Mouse (Mus musculus) lung, postnatal 14 days (tissue): ENCODE measurements at regions not wholly inside any gene's neighbourhood (a gene's known extent, or its start where the extent isn't known, plus 50 kb on each side); places are given as distances from the start of the nearest gene placed in this dataset.
"Not testable (repeated sequence)": the region's sequence is repeated elsewhere in the genome, so short reads cannot be mapped to it uniquely, and the experiment has no call there.

Experiments
- DNase-seq: peaks from one replicate; pipeline ENCODE4 v3.0.0; 2021

- DNase-seq, result no peak
Measured at GRCm38 (mm10) chr1:157755015-157755649, 248.6 kb downstream of the Sec16b start.

- no peak for DNase-seq
Measured at GRCm38 (mm10) chr1:157756977-157757376, 250.4 kb downstream of the Sec16b start.

- no peak for DNase-seq
Measured at GRCm38 (mm10) chr1:157758337-157758736, 251.8 kb downstream of the Sec16b start.

GRCm38 (mm10) chr1:157768201-157768600 is 261.7 kb downstream of the Sec16b start:
- no peak for DNase-seq

GRCm38 (mm10) chr1:157797711-157798110 is 291.2 kb downstream of the Sec16b start:
- no peak for DNase-seq

- no peak for DNase-seq
Measured at GRCm38 (mm10) chr1:157798561-157799553, 292.3 kb downstream of the Sec16b start.

GRCm38 (mm10) chr1:157801151-157801550 is 294.6 kb downstream of the Sec16b start:
- no peak for DNase-seq

GRCm38 (mm10) chr1:157804229-157804628 is 297.7 kb downstream of the Sec16b start:
- DNase-seq, result no peak

GRCm38 (mm10) chr1:157806296-157806695 is 299.8 kb downstream of the Sec16b start:
- DNase-seq, result no peak

- no peak for DNase-seq
Measured at GRCm38 (mm10) chr1:157809674-157810471, 303.3 kb downstream of the Sec16b start.

GRCm38 (mm10) chr1:157810657-157811056 is 304.1 kb downstream of the Sec16b start:
- DNase-seq, result no peak

GRCm38 (mm10) chr1:157827966-157828365 is 321.4 kb downstream of the Sec16b start:
- no peak for DNase-seq

GRCm38 (mm10) chr1:157831511-157831910 is 325.0 kb downstream of the Sec16b start:
- no peak for DNase-seq

GRCm38 (mm10) chr1:157872775-157873174 is 366.2 kb downstream of the Sec16b start:
- no peak for DNase-seq

GRCm38 (mm10) chr1:157875006-157875405 is 368.5 kb downstream of the Sec16b start:
- DNase-seq, result no peak

- not testable (repeated sequence) for DNase-seq
Measured at GRCm38 (mm10) chr1:157877117-157877516, 370.6 kb downstream of the Sec16b start.

- no peak for DNase-seq
Measured at GRCm38 (mm10) chr1:157887146-157887545, 380.6 kb downstream of the Sec16b start.

GRCm38 (mm10) chr1:157888573-157888972 is 382.0 kb downstream of the Sec16b start:
- DNase-seq, result no peak

- no peak for DNase-seq
Measured at GRCm38 (mm10) chr1:157906168-157906567, 399.6 kb downstream of the Sec16b start.

GRCm38 (mm10) chr1:157937800-157938348 is 418.3 kb downstream of the Brinp2 start:
- no peak for DNase-seq

- no peak for DNase-seq
Measured at GRCm38 (mm10) chr1:157939516-157939915, 416.6 kb downstream of the Brinp2 start.

GRCm38 (mm10) chr1:157940331-157940758 is 415.8 kb downstream of the Brinp2 start:
- no peak for DNase-seq

GRCm38 (mm10) chr1:157957506-157957905 is 398.6 kb downstream of the Brinp2 start:
- DNase-seq, result no peak
